ENCODE assay signal across 8 mouse cellular contexts in genomic region chr2:173020430-173020829, GRCm38 (mm10). TPM values are rescaled to one million over a fixed set of nuclear protein-coding genes. Genes with fewer than 3 reads are reported as not detected.
DNase-seq lines count a peak whose midpoint lies in the region; ATAC-seq lines count a peak whose summit lies in the region.

Gene Rbm38, plus strand, starts transcription at chr2:173020498.

- H3K36me3 ChIP-seq in kidney, embryonic 16.5 days (ENCODE audit: insufficient read depth, low read length): peaks cover 9% of the 10 kb centered on the region
- H3K36me3 ChIP-seq in hindbrain, embryonic 16.5 days (ENCODE audit: control insufficient read depth, insufficient read depth, low read length): no peaks in the 10 kb centered on the region; the same call in 1 of the 2 replicates
- H3K36me3 ChIP-seq in midbrain, embryonic 15.5 days (replicated peaks): 0 out of 2 replicates have a peak, but pooled peaks cover under 1% of the 10 kb centered on the region

- H3K4me1 ChIP-seq in kidney, embryonic 16.5 days (ENCODE audit: insufficient read depth, low read length): peaks cover 47% of the 10 kb centered on the region
- H3K4me1 ChIP-seq in hindbrain, embryonic 16.5 days (ENCODE audit: control insufficient read depth, insufficient read depth, low read depth, low read length): peaks cover 41% of the 10 kb centered on the region
- peaks cover 44% of the 10 kb centered on the region for H3K4me1 ChIP-seq in midbrain, embryonic 15.5 days

- no peak within 1 kb of the TSS for H3K27ac ChIP-seq in kidney, embryonic 16.5 days (ENCODE audit: low read length)
- H3K27ac ChIP-seq in hindbrain, embryonic 16.5 days (ENCODE audit: low read depth, low read length): no peak within 1 kb of the TSS
- H3K27ac ChIP-seq in midbrain, embryonic 15.5 days: no peak within 1 kb of the TSS

- DNase-seq in kidney, adult 11 months: no peak
- no peak for DNase-seq in adrenal gland, adult 2 months
- DNase-seq in gastrocnemius, adult 18-20 months (ENCODE audit: low spot score): no peak
- DNase-seq in left cerebral cortex, adult 8-10 months (ENCODE audit: low spot score in 2 of 2): no peak
- no peak for DNase-seq in left cerebral cortex, postnatal 25 days (ENCODE audit: low spot score in 2 of 2)

- H3K27me3 ChIP-seq in kidney, embryonic 16.5 days (ENCODE audit: insufficient read depth, low read length): peaks cover 9% of the 10 kb centered on the region; the same call in 1 of the 2 replicates
- peaks cover 3% of the 10 kb centered on the region for H3K27me3 ChIP-seq in hindbrain, embryonic 16.5 days (replicated peaks; ENCODE audit: control insufficient read depth, insufficient read depth, low read length)
- H3K27me3 ChIP-seq in midbrain, embryonic 15.5 days (replicated peaks): peaks cover 28% of the 10 kb centered on the region

- 35% methylated on average over 11 of the region's 11 CpGs for WGBS in kidney, embryonic 16.5 days
- WGBS in hindbrain, embryonic 16.5 days: 26% methylated on average over 11 of the region's 11 CpGs
- 24% methylated on average over 11 of the region's 11 CpGs for WGBS in midbrain, embryonic 15.5 days

- peak within 1 kb of the TSS; percentile 78 for H3K4me3 ChIP-seq in kidney, embryonic 16.5 days (ENCODE audit: low read length)
- H3K4me3 ChIP-seq in hindbrain, embryonic 16.5 days (ENCODE audit: low read length): peak within 1 kb of the TSS; percentile 37
- peak within 1 kb of the TSS; percentile 79 for H3K4me3 ChIP-seq in midbrain, embryonic 15.5 days

- no peaks in the 10 kb centered on the region for H3K9me3 ChIP-seq in kidney, embryonic 16.5 days (ENCODE audit: low read length)
- no peaks in the 10 kb centered on the region for H3K9me3 ChIP-seq in hindbrain, embryonic 16.5 days (ENCODE audit: control insufficient read depth, low read length)
- no peaks in the 10 kb centered on the region for H3K9me3 ChIP-seq in midbrain, embryonic 15.5 days

- intact Hi-C loops in left cerebral cortex, postnatal 25 days (cut with DNase I): loop anchor here (10.0 kb wide), 1 partner anchor 64 kb away; no protein-coding TSS in a partner anchor

- ATAC-seq in kidney, embryonic 16.5 days (ENCODE audit: low FRiP score, low TSS enrichment): no peak
- no peak for ATAC-seq in hindbrain, embryonic 16.5 days
- ATAC-seq in midbrain, embryonic 15.5 days (replicated peaks): no peak

- H3K4me2 ChIP-seq in kidney, embryonic 16.5 days (replicated peaks; ENCODE audit: low read depth, low read length): peak within 1 kb of the TSS; percentile 89
- peak within 1 kb of the TSS; percentile 83 for H3K4me2 ChIP-seq in hindbrain, embryonic 16.5 days (ENCODE audit: low read length)
- peak within 1 kb of the TSS; percentile 73 for H3K4me2 ChIP-seq in midbrain, embryonic 15.5 days

- peak within 1 kb of the TSS; percentile 59 for H3K9ac ChIP-seq in kidney, embryonic 16.5 days (replicated peaks; ENCODE audit: low read length)
- peak within 1 kb of the TSS; percentile 24; the same call in 1 of the 2 replicates for H3K9ac ChIP-seq in hindbrain, embryonic 16.5 days (ENCODE audit: low read depth, low read length)
- H3K9ac ChIP-seq in midbrain, embryonic 15.5 days: 0 out of 2 replicates have a peak within 1 kb of the TSS, but pooled peaks have one; percentile 5

RNA-seq across cellular contexts. Expression of gene Rbm38, which starts in this region (rescaled TPM):
- polyA plus RNA-seq in kidney, embryonic 16.5 days (2015; fragmentation: Nextera tagmentation; extraction: Ambion mirVana): 35.4 and 37.0 TPM in 2 replicates
- 10 to 100 TPM; 18.4 to 27.2 TPM for total RNA-seq in adrenal gland, adult 2 months (2021)
- 160 and 174 TPM in 2 replicates for polyA plus RNA-seq in adrenal gland, adult 2 months (2012; rRNA removed)
- total RNA-seq in gastrocnemius, adult 18-20 months (2021): 100 to 1,000 TPM; 225 to 230 TPM
- polyA plus RNA-seq in hindbrain, embryonic 16.5 days (2015; fragmentation: Nextera tagmentation; extraction: Ambion mirVana): 10.0 and 15.4 TPM in 2 replicates
- polyA plus RNA-seq in midbrain, embryonic 15.5 days (2015; fragmentation: Nextera tagmentation; extraction: Ambion mirVana): 13.8 and 16.3 TPM in 2 replicates
- 1 to 10 TPM; 2.9 to 5.2 (median 3.6) TPM for total RNA-seq in left cerebral cortex, adult 8-10 months (2022)
- total RNA-seq in left cerebral cortex, postnatal 25 days (2021): 1 to 10 TPM; 2.2 to 3.4 TPM

Comparison
In these comparisons a context has a peak if more than half of its experiments do, and no peak if none do; other contexts are left out.
1. RNA of gene Rbm38 (total RNA-seq): 225 to 230 TPM in gastrocnemius, adult 18-20 months; 18.4 to 27.2 TPM in adrenal gland, adult 2 months, 2.9 to 5.2 TPM in left cerebral cortex, adult 8-10 months and 2.2 to 3.4 TPM in left cerebral cortex, postnatal 25 days; every median in the first group is over 4 times any median in the second.
2. H3K9ac ChIP-seq: peak in every context shown above with its lines; median percentile 59 in kidney, embryonic 16.5 days; 24 in hindbrain, embryonic 16.5 days; 5 in midbrain, embryonic 15.5 days.
3. Peak in every context shown above with its lines, with median percentiles within 50 percentile points of each other: H3K4me2 ChIP-seq and H3K4me3 ChIP-seq.